Mouse (Mus musculus) liver, embryonic 13.5 days (tissue): ENCODE measurements around the gene 2900011O08Rik. TPM values are rescaled to one million over a fixed set of nuclear protein-coding genes. Genes with fewer than 3 reads are reported as not detected.

ENCODE experiments used
- ATAC-seq: fragments of 200-750 bp; cut with Nextera tagmentation; 2 replicates; pipeline ENCODE4 v1.8.0; 2017; ENCODE audit warnings: low read depth, mild to moderate bottlenecking, moderate number of reproducible peaks, moderate library complexity
- DNase-seq: peaks from one replicate; pipeline ENCODE4 v3.0.0; 2022
- H3K27ac ChIP-seq: fragments of 300-500 bp; sonication (generic); 2 replicates; pipeline ENCODE4 v1.5.1; 2015; ENCODE audit warnings: moderate library complexity, mild to moderate bottlenecking, inconsistent platforms
- H3K27me3 ChIP-seq: fragments of 300-500 bp; sonication (generic); 2 replicates; pipeline ENCODE4 v1.6.1; 2015; ENCODE audit warnings: mild to moderate bottlenecking, inconsistent platforms
- H3K36me3 ChIP-seq: fragments of 300-500 bp; sonication (generic); 2 replicates; pipeline ENCODE4 v1.6.1; 2015; ENCODE audit warnings: mild to moderate bottlenecking, inconsistent platforms
- H3K4me1 ChIP-seq: fragments of 300-500 bp; sonication (generic); replicated peaks from 2 replicates; pipeline ENCODE4 v1.6.1; 2015; ENCODE audit warnings: inconsistent platforms
- H3K4me2 ChIP-seq: fragments of 300-500 bp; sonication (generic); 2 replicates; pipeline ENCODE4 v1.6.1; 2015; ENCODE audit warnings: inconsistent platforms, mild to moderate bottlenecking, moderate library complexity
- H3K4me3 ChIP-seq: fragments of 300-500 bp; sonication (generic); replicated peaks from 2 replicates; pipeline ENCODE4 v1.5.1; 2015; ENCODE audit warnings: mild to moderate bottlenecking, inconsistent platforms
- H3K9ac ChIP-seq: fragments of 300-500 bp; sonication (generic); 2 replicates; pipeline ENCODE4 v1.6.1; 2015; ENCODE audit warnings: mild to moderate bottlenecking, inconsistent platforms
- H3K9me3 ChIP-seq: fragments of 300-500 bp; sonication (generic); replicated peaks from 2 replicates; pipeline ENCODE4 v1.6.1; 2016; ENCODE audit warnings: inconsistent platforms
- WGBS: fragments of 180-500 bp; shearing (Covaris S2); methylation state at CpG from one replicate; pipeline ENCODE4 v1.1.7; 2015; ENCODE audit not compliant: insufficient replicate concordance; 5-methylcytosine and 5-hydroxymethylcytosine counted together
- polyA plus RNA-seq: library from polyadenylated mRNA; unstranded; fragments of >200 nt; fragmentation: Nextera tagmentation; extraction: Ambion mirVana; gene quantifications from 2 replicates; pipeline ENCODE4 v1.2.1, GENCODE M21; 2015

Gene 2900011O08Rik
- polyA plus RNA-seq, 1 experiment from 2014 or later = 0.10 TPM

- no peak overlapping the region for H3K9ac ChIP-seq
- H3K36me3 ChIP-seq = no peaks in the 10 kb centered on the region
- H3K9me3 ChIP-seq = no peaks in the 10 kb centered on the region
- H3K27ac ChIP-seq = no peak overlapping the region
- H3K4me1 ChIP-seq = no peaks in the 10 kb centered on the region
- H3K4me2 ChIP-seq = no peak overlapping the region
- WGBS = 64% methylated on average over 5 of the region's 5 CpGs
- no peaks in the 10 kb centered on the region for H3K27me3 ChIP-seq
- H3K4me3 ChIP-seq = no peak overlapping the region
- DNase-seq = no peak
- no peak for ATAC-seq
Measured at GRCm38 (mm10) chr16:14070471-14071169, 84.2 kb downstream of the 2900011O08Rik start.

- DNase-seq (no peak), ATAC-seq (no peak)
- Histone ChIP-seq H3K4me3 (no peak overlapping the region), H3K27me3 (no peaks in the 10 kb centered on the region), H3K4me1 (no peaks in the 10 kb centered on the region), H3K27ac (no peak overlapping the region), H3K4me2 (no peak overlapping the region), H3K36me3 (no peaks in the 10 kb centered on the region), H3K9ac (no peak overlapping the region), H3K9me3 (no peaks in the 10 kb centered on the region)
- 44% methylated on average over 2 of the region's 2 CpGs for WGBS
Measured at GRCm38 (mm10) chr16:14082925-14083324, 96.5 kb downstream of the 2900011O08Rik start.

- H3K4me1 ChIP-seq = no peaks in the 10 kb centered on the region
- no peaks in the 10 kb centered on the region for H3K9me3 ChIP-seq
- DNase-seq (no peak), ATAC-seq (no peak)
- H3K27me3 ChIP-seq = no peaks in the 10 kb centered on the region
- H3K9ac ChIP-seq = no peak overlapping the region
- no peak overlapping the region for H3K27ac ChIP-seq
- no peak overlapping the region for H3K4me2 ChIP-seq
- H3K4me3 ChIP-seq = no peak overlapping the region
- H3K36me3 ChIP-seq = no peaks in the 10 kb centered on the region
- WGBS = 23% methylated on average over 3 of the region's 3 CpGs
Measured at GRCm38 (mm10) chr16:14088249-14088648, 101.8 kb downstream of the 2900011O08Rik start.

- no peak overlapping the region for H3K4me3 ChIP-seq
- no peak overlapping the region for H3K4me2 ChIP-seq
- no peaks in the 10 kb centered on the region for H3K9me3 ChIP-seq
- no peak for ATAC-seq
- H3K36me3 ChIP-seq = no peaks in the 10 kb centered on the region
- no peak overlapping the region for H3K27ac ChIP-seq
- no peaks in the 10 kb centered on the region for H3K27me3 ChIP-seq
- no peaks in the 10 kb centered on the region for H3K4me1 ChIP-seq
- no peak overlapping the region for H3K9ac ChIP-seq
- DNase-seq = no peak
- WGBS = 65% methylated on average over 3 of the region's 3 CpGs
Measured at GRCm38 (mm10) chr16:14089296-14089695, 102.9 kb downstream of the 2900011O08Rik start.

- H3K4me3 ChIP-seq = no peak overlapping the region
- no peaks in the 10 kb centered on the region for H3K4me1 ChIP-seq
- ATAC-seq (no peak), DNase-seq (no peak)
- H3K27me3 ChIP-seq = no peaks in the 10 kb centered on the region
- no peaks in the 10 kb centered on the region for H3K9me3 ChIP-seq
- H3K9ac ChIP-seq = no peak overlapping the region
- no peak overlapping the region for H3K27ac ChIP-seq
- H3K36me3 ChIP-seq = no peaks in the 10 kb centered on the region
- no peak overlapping the region for H3K4me2 ChIP-seq
- WGBS = 51% methylated on average over 2 of the region's 2 CpGs
Measured at GRCm38 (mm10) chr16:14091771-14092170, 105.4 kb downstream of the 2900011O08Rik start.

- H3K4me3 ChIP-seq = no peak overlapping the region
- no peaks in the 10 kb centered on the region; the same call in 1 of the 2 replicates for H3K4me1 ChIP-seq
- 66% methylated on average over 6 of the region's 6 CpGs for WGBS
- ATAC-seq = no peak
- no peak overlapping the region for H3K9ac ChIP-seq
- no peak for DNase-seq
- no peaks in the 10 kb centered on the region for H3K27me3 ChIP-seq
- no peaks in the 10 kb centered on the region for H3K9me3 ChIP-seq
- H3K27ac ChIP-seq = no peak overlapping the region
- peaks cover 20% of the 10 kb centered on the region for H3K36me3 ChIP-seq
- H3K4me2 ChIP-seq = no peak overlapping the region
Measured at GRCm38 (mm10) chr16:14105891-14106290, 119.5 kb downstream of the 2900011O08Rik start.

GRCm38 (mm10) chr16:14109651-14110230 lies 123.3 kb downstream of the 2900011O08Rik start:
- Histone ChIP-seq H3K27ac (no peak overlapping the region), H3K27me3 (no peaks in the 10 kb centered on the region), H3K4me2 (no peak overlapping the region), H3K9ac (no peak overlapping the region), H3K4me1 (no peaks in the 10 kb centered on the region; the same call in 1 of the 2 replicates), H3K9me3 (no peaks in the 10 kb centered on the region), H3K4me3 (no peak overlapping the region), H3K36me3 (peaks cover 53% of the 10 kb centered on the region)
- DNase-seq (no peak), ATAC-seq (no peak)
- WGBS = 40% methylated on average over 3 of the region's 3 CpGs

GRCm38 (mm10) chr16:14110922-14111321 lies 124.5 kb downstream of the 2900011O08Rik start:
- Histone ChIP-seq H3K36me3 (peaks cover 61% of the 10 kb centered on the region), H3K9ac (no peak overlapping the region)

GRCm38 (mm10) chr16:14112133-14112532 lies 125.7 kb downstream of the 2900011O08Rik start:
- no peak overlapping the region for H3K4me3 ChIP-seq
- H3K27me3 ChIP-seq = no peaks in the 10 kb centered on the region
- DNase-seq (no peak), ATAC-seq (no peak)
- no peaks in the 10 kb centered on the region; the same call in 1 of the 2 replicates for H3K4me1 ChIP-seq
- peaks cover 69% of the 10 kb centered on the region for H3K36me3 ChIP-seq
- H3K9ac ChIP-seq = no peak overlapping the region
- H3K9me3 ChIP-seq = no peaks in the 10 kb centered on the region
- 58% methylated on average over 2 of the region's 2 CpGs for whole genome bisulfite sequencing
- no peak overlapping the region for H3K27ac ChIP-seq
- H3K4me2 ChIP-seq = no peak overlapping the region

More at GRCm38 (mm10) chr16:14110922-14111321, 124.5 kb downstream of the 2900011O08Rik start:
- ATAC-seq (no peak), DNase-seq (no peak)
- no peak overlapping the region for H3K27ac ChIP-seq
- H3K4me1 ChIP-seq = no peaks in the 10 kb centered on the region; the same call in 1 of the 2 replicates
- 39% methylated on average over 2 of the region's 2 CpGs for WGBS
- H3K9me3 ChIP-seq = no peaks in the 10 kb centered on the region
- H3K27me3 ChIP-seq = no peaks in the 10 kb centered on the region
- H3K4me3 ChIP-seq = no peak overlapping the region
- no peak overlapping the region for H3K4me2 ChIP-seq

- no peaks in the 10 kb centered on the region; the same call in none of the 2 replicates for H3K4me1 ChIP-seq
- no peak overlapping the region for H3K9ac ChIP-seq
- no peaks in the 10 kb centered on the region for H3K9me3 ChIP-seq
- H3K36me3 ChIP-seq = peaks cover 75% of the 10 kb centered on the region
- WGBS = 80% methylated on average over 3 of the region's 3 CpGs
- ATAC-seq = no peak
- no peak overlapping the region for H3K27ac ChIP-seq
- no peak overlapping the region for H3K4me3 ChIP-seq
- H3K27me3 ChIP-seq = no peaks in the 10 kb centered on the region
- no peak overlapping the region for H3K4me2 ChIP-seq
- DNase-seq = no peak
Measured at GRCm38 (mm10) chr16:14112742-14113141, 126.3 kb downstream of the 2900011O08Rik start.

- 60% methylated on average over 2 of the region's 2 CpGs for WGBS
- H3K27ac ChIP-seq = no peak overlapping the region
- ATAC-seq = no peak
Measured at GRCm38 (mm10) chr16:14117299-14117698, 130.9 kb downstream of the 2900011O08Rik start.

GRCm38 (mm10) chr16:14120941-14121340 lies 134.5 kb downstream of the 2900011O08Rik start:
- DNase-seq = no peak
- Histone ChIP-seq H3K4me2 (no peak overlapping the region), H3K4me3 (no peak overlapping the region), H3K4me1 (no peaks in the 10 kb centered on the region; the same call in 1 of the 2 replicates), H3K9ac (no peak overlapping the region), H3K9me3 (no peaks in the 10 kb centered on the region), H3K27me3 (no peaks in the 10 kb centered on the region), H3K36me3 (peaks cover 82% of the 10 kb centered on the region), H3K27ac (no peak overlapping the region)
- 88% methylated on average over 5 of the region's 5 CpGs for WGBS
- ATAC-seq = no peak

More at GRCm38 (mm10) chr16:14117299-14117698, 130.9 kb downstream of the 2900011O08Rik start:
- Histone ChIP-seq H3K9ac (no peak overlapping the region), H3K9me3 (no peaks in the 10 kb centered on the region), H3K4me3 (no peak overlapping the region), H3K4me2 (no peak overlapping the region), H3K36me3 (peaks cover 75% of the 10 kb centered on the region), H3K4me1 (no peaks in the 10 kb centered on the region; the same call in 1 of the 2 replicates), H3K27me3 (no peaks in the 10 kb centered on the region)
- DNase-seq = no peak
